Mouse (Mus musculus) midbrain, embryonic 11.5 days (tissue): ENCODE data around the gene G3bp1. TPM values are rescaled to one million over a fixed set of nuclear protein-coding genes. Genes with fewer than 3 reads are reported as not detected.

Experiments used
- ATAC-seq: fragments of 200-750 bp; cut with Nextera tagmentation; 2 replicates; pipeline ENCODE4 v1.8.0; 2017; ENCODE audit warnings: moderate TSS enrichment, moderate library complexity; ENCODE audit not compliant: low FRiP score
- DNase-seq: peaks from one replicate; pipeline ENCODE4 v3.0.0; 2015; ENCODE audit warnings: low spot score; ENCODE audit errors: missing footprints
- H3K27ac ChIP-seq: fragments of 300-500 bp; sonication (generic); 2 replicates; pipeline ENCODE4 v1.5.1; 2014; ENCODE audit warnings: low read depth, low read length
- H3K27me3 ChIP-seq: fragments of 300-500 bp; sonication (generic); 2 replicates; pipeline ENCODE4 v1.6.1; 2014; ENCODE audit warnings: mild to moderate bottlenecking, low read length, moderate library complexity, mixed read lengths; ENCODE audit not compliant: control insufficient read depth, insufficient read depth
- H3K36me3 ChIP-seq: fragments of 300-500 bp; sonication (generic); 2 replicates; pipeline ENCODE4 v1.6.1; 2014; ENCODE audit warnings: mild to moderate bottlenecking, low read length, moderate library complexity, mixed read lengths; ENCODE audit not compliant: control insufficient read depth, insufficient read depth
- H3K4me1 ChIP-seq: fragments of 300-500 bp; sonication (generic); 2 replicates; pipeline ENCODE4 v1.6.1; 2014; ENCODE audit warnings: low read length; ENCODE audit not compliant: control insufficient read depth, insufficient read depth
- H3K4me2 ChIP-seq: fragments of 300-500 bp; sonication (generic); 2 replicates; pipeline ENCODE4 v1.6.1; 2014; ENCODE audit warnings: mild to moderate bottlenecking, moderate library complexity
- H3K4me3 ChIP-seq: fragments of 300-500 bp; sonication (generic); 2 replicates; pipeline ENCODE4 v1.5.1; 2014; ENCODE audit warnings: low read depth, low read length
- H3K9ac ChIP-seq: fragments of 300-500 bp; sonication (generic); 2 replicates; pipeline ENCODE4 v1.6.1; 2014; ENCODE audit warnings: low read length
- H3K9me3 ChIP-seq: fragments of 300-500 bp; sonication (generic); 2 replicates; pipeline ENCODE4 v1.6.1; 2016; ENCODE audit warnings: low read length; ENCODE audit not compliant: control insufficient read depth
- WGBS: fragments of 180-500 bp; shearing (Covaris S2); extraction: QIAGEN DNeasy Blood & Tissue Kit; methylation state at CpG from one replicate; pipeline ENCODE4 v1.1.7; 2014; 5-methylcytosine and 5-hydroxymethylcytosine counted together
- polyA plus RNA-seq: library from polyadenylated mRNA; unstranded; fragments of >200 nt; fragmentation: Nextera tagmentation; extraction: Ambion mirVana; gene quantifications from 2 replicates; pipeline ENCODE4 v1.2.1, GENCODE M21; 2014

G3bp1 gene
- polyA plus RNA-seq, 1 experiment from 2014 or later, result 241 TPM

- H3K4me3 ChIP-seq, result peak overlapping the region; percentile 61
- peak overlapping the region; percentile 91 for H3K4me2 ChIP-seq
- DNase-seq (peak; percentile 75), ATAC-seq (no peak)
- peaks cover 6% of the 10 kb centered on the region; the same call in 1 of the 2 replicates for H3K4me1 ChIP-seq
- 29% methylated on average over 3 of the region's 3 CpGs for WGBS
- no peaks in the 10 kb centered on the region for H3K9me3 ChIP-seq
- peak overlapping the region; percentile 65 for H3K9ac ChIP-seq
- no peaks in the 10 kb centered on the region for H3K27me3 ChIP-seq
- H3K36me3 ChIP-seq, result no peaks in the 10 kb centered on the region
- H3K27ac ChIP-seq, result no peak overlapping the region
Measured at GRCm38 (mm10) chr11:55459850-55460558, 9.5 kb upstream of the G3bp1 start.

- Histone ChIP-seq H3K4me3 (peak overlapping the region; percentile 61), H3K27ac (no peak overlapping the region), H3K9me3 (no peaks in the 10 kb centered on the region), H3K27me3 (no peaks in the 10 kb centered on the region), H3K4me1 (peaks cover 6% of the 10 kb centered on the region; the same call in 1 of the 2 replicates), H3K4me2 (peak overlapping the region; percentile 91), H3K9ac (peak overlapping the region; percentile 65), H3K36me3 (no peaks in the 10 kb centered on the region)
- WGBS, result 2% methylated on average over 17 of the region's 17 CpGs
- ATAC-seq (peak; percentile 75), DNase-seq (peak; percentile 85)
Measured at GRCm38 (mm10) chr11:55460559-55461018, 8.9 kb upstream of the G3bp1 start.

GRCm38 (mm10) chr11:55461019-55461645 is 8.4 kb upstream of the G3bp1 start, which contains the start of gene Atox1:
Gene Atox1 (minus strand): TSS chr11:55461239.
- H3K27ac ChIP-seq, result peak within 1 kb of the TSS; percentile 57; the same call in 1 of the 2 replicates
- peak within 1 kb of the TSS; percentile 65 for H3K9ac ChIP-seq
- 1% methylated on average over 32 of the region's 36 CpGs for WGBS
- H3K27me3 ChIP-seq, result no peaks in the 10 kb centered on the region
- ATAC-seq, result peak; percentile 99
- H3K4me2 ChIP-seq, result peak within 1 kb of the TSS; percentile 91
- peak; percentile 99 for DNase-seq
- H3K36me3 ChIP-seq, result no peaks in the 10 kb centered on the region
- no peaks in the 10 kb centered on the region for H3K9me3 ChIP-seq
- peaks cover 6% of the 10 kb centered on the region; the same call in 1 of the 2 replicates for H3K4me1 ChIP-seq
- H3K4me3 ChIP-seq, result peak within 1 kb of the TSS; percentile 61

- H3K4me3 ChIP-seq, result no peak overlapping the region
- H3K9me3 ChIP-seq, result no peaks in the 10 kb centered on the region
- peaks cover 6% of the 10 kb centered on the region; the same call in 1 of the 2 replicates for H3K4me1 ChIP-seq
- no peaks in the 10 kb centered on the region for H3K36me3 ChIP-seq
- no peaks in the 10 kb centered on the region for H3K27me3 ChIP-seq
- WGBS, result 91% methylated on average over 9 of the region's 9 CpGs
- peak; percentile 70 for DNase-seq
- ATAC-seq, result no peak
- no peak overlapping the region for H3K4me2 ChIP-seq
- no peak overlapping the region for H3K27ac ChIP-seq
- no peak overlapping the region for H3K9ac ChIP-seq
Measured at GRCm38 (mm10) chr11:55462149-55462548, 7.3 kb upstream of the G3bp1 start.

GRCm38 (mm10) chr11:55464707-55465106 is 4.8 kb upstream of the G3bp1 start:
- no peak overlapping the region for H3K9ac ChIP-seq
- no peak overlapping the region for H3K27ac ChIP-seq
- peaks cover 13% of the 10 kb centered on the region for H3K4me1 ChIP-seq
- no peak overlapping the region for H3K4me3 ChIP-seq
- no peak for DNase-seq
- no peak for ATAC-seq
- no peaks in the 10 kb centered on the region for H3K27me3 ChIP-seq
- 90% methylated on average over 10 of the region's 10 CpGs for WGBS
- no peak overlapping the region for H3K4me2 ChIP-seq
- no peaks in the 10 kb centered on the region for H3K36me3 ChIP-seq
- no peaks in the 10 kb centered on the region for H3K9me3 ChIP-seq

GRCm38 (mm10) chr11:55465177-55465576 is 4.3 kb upstream of the G3bp1 start:
- peaks cover 10% of the 10 kb centered on the region for H3K4me1 ChIP-seq
- 90% methylated on average over 3 of the region's 3 CpGs for WGBS
- DNase-seq (peak; percentile 57), ATAC-seq (no peak)
- no peak overlapping the region for H3K4me3 ChIP-seq
- H3K4me2 ChIP-seq, result no peak overlapping the region
- H3K9me3 ChIP-seq, result no peaks in the 10 kb centered on the region
- no peak overlapping the region for H3K27ac ChIP-seq
- H3K27me3 ChIP-seq, result no peaks in the 10 kb centered on the region
- H3K9ac ChIP-seq, result no peak overlapping the region
- no peaks in the 10 kb centered on the region for H3K36me3 ChIP-seq

- peak; percentile 87 for DNase-seq
- Histone ChIP-seq H3K4me1 (peaks cover 17% of the 10 kb centered on the region), H3K4me2 (peak overlapping the region; percentile 59), H3K4me3 (no peak overlapping the region), H3K36me3 (peaks cover 3% of the 10 kb centered on the region; the same call in 1 of the 2 replicates), H3K9ac (peak overlapping the region; percentile 76), H3K9me3 (no peaks in the 10 kb centered on the region), H3K27me3 (no peaks in the 10 kb centered on the region), H3K27ac (peak overlapping the region; percentile 76; the same call in 1 of the 2 replicates)
- 62% methylated on average over 10 of the region's 10 CpGs for WGBS
- no peak for ATAC-seq
Measured at GRCm38 (mm10) chr11:55468012-55468411, 1.5 kb upstream of the G3bp1 start.

GRCm38 (mm10) chr11:55468611-55469047 is 856 bp upstream of the G3bp1 start:
- Histone ChIP-seq H3K9ac (peak overlapping the region; percentile 76), H3K4me2 (peak overlapping the region; percentile 59), H3K4me1 (peaks cover 17% of the 10 kb centered on the region), H3K36me3 (peaks cover 3% of the 10 kb centered on the region; the same call in 1 of the 2 replicates), H3K27me3 (no peaks in the 10 kb centered on the region), H3K4me3 (peak overlapping the region; percentile 43), H3K27ac (peak overlapping the region; percentile 76), H3K9me3 (no peaks in the 10 kb centered on the region)
- WGBS, result 5% methylated on average over 17 of the region's 17 CpGs
- ATAC-seq (peak; percentile 19; the same call in 1 of the 2 replicates), DNase-seq (no peak)
